Mouse (Mus musculus) liver, postnatal 0 days (tissue): ENCODE results near the gene Clec12a. TPM values are rescaled to one million over a fixed set of nuclear protein-coding genes. Genes with fewer than 3 reads are reported as not detected.
A peak's percentile ranks its signal among the peaks of the same experiment; 100 is the strongest.
"Not testable (repeated sequence)": the region's sequence is repeated elsewhere in the genome, so short reads cannot be mapped to it uniquely, and the experiment has no call there.

Experiments
- ATAC-seq: fragments of 200-750 bp; cut with Nextera tagmentation; 2 replicates; pipeline ENCODE4 v1.8.0; 2017; ENCODE audit warnings: mild to moderate bottlenecking, moderate library complexity
- DNase-seq: peaks from one replicate; pipeline ENCODE4 v3.0.0-alpha.2; 2016
- H3K27ac ChIP-seq: fragments of 300-500 bp; sonication (generic); 2 replicates; pipeline ENCODE4 v1.5.1; 2014; ENCODE audit warnings: antibody characterized with exemption, moderate library complexity, mild to moderate bottlenecking, low read depth
- H3K27me3 ChIP-seq: fragments of 300-500 bp; sonication (generic); 2 replicates; pipeline ENCODE4 v1.6.1; 2014; ENCODE audit warnings: low read length, control low read depth, mixed read lengths; ENCODE audit not compliant: insufficient read depth
- H3K36me3 ChIP-seq: fragments of 300-500 bp; sonication (generic); replicated peaks from 2 replicates; pipeline ENCODE4 v1.6.1; 2014; ENCODE audit warnings: mild to moderate bottlenecking, control low read depth, low read length, moderate library complexity, mixed read lengths; ENCODE audit not compliant: insufficient read depth
- H3K4me1 ChIP-seq: fragments of 300-500 bp; sonication (generic); 2 replicates; pipeline ENCODE4 v1.6.1; 2014; ENCODE audit warnings: antibody characterized with exemption, mild to moderate bottlenecking, control low read depth; ENCODE audit not compliant: insufficient read depth
- H3K4me2 ChIP-seq: fragments of 300-500 bp; sonication (generic); 2 replicates; pipeline ENCODE4 v1.6.1; 2014; ENCODE audit warnings: low read depth, mild to moderate bottlenecking, low read length, moderate library complexity, mixed read lengths
- H3K4me3 ChIP-seq: fragments of 300-500 bp; sonication (generic); 2 replicates; pipeline ENCODE4 v1.5.1; 2014; ENCODE audit warnings: low read depth, low read length
- H3K9ac ChIP-seq: fragments of 300-500 bp; sonication (generic); replicated peaks from 2 replicates; pipeline ENCODE4 v1.6.1; 2014; ENCODE audit warnings: mild to moderate bottlenecking, moderate library complexity
- H3K9me3 ChIP-seq: fragments of 300-500 bp; sonication (generic); 2 replicates; pipeline ENCODE4 v1.6.1; 2016; ENCODE audit warnings: mild to moderate bottlenecking, control low read depth, low read length, mixed read lengths
- CTCF ChIP-seq: sonication (generic); IDR thresholded peaks from 2 replicates; pipeline ENCODE4 v1.5.1; 2016; ENCODE audit warnings: antibody characterized with exemption, low read depth
- EP300 ChIP-seq: IDR thresholded peaks from 2 replicates; pipeline ENCODE4 v1.6.1; 2016; ENCODE audit warnings: antibody characterized with exemption, low read depth, mild to moderate bottlenecking
- WGBS: fragments of 180-500 bp; shearing (Covaris S2); extraction: QIAGEN DNeasy Blood & Tissue Kit; methylation state at CpG from one replicate; pipeline ENCODE4 v1.1.7; 2014; ENCODE audit not compliant: insufficient replicate concordance; 5-methylcytosine and 5-hydroxymethylcytosine counted together
- polyA plus RNA-seq: library from polyadenylated mRNA; unstranded; fragments of >200 nt; fragmentation: Nextera tagmentation; extraction: Ambion mirVana; gene quantifications from 2 replicates; pipeline ENCODE4 v1.2.1, GENCODE M21; 2015

Gene Clec12a
- 14.2 and 14.6 TPM in 2 replicates for polyA plus RNA-seq

DNA sequence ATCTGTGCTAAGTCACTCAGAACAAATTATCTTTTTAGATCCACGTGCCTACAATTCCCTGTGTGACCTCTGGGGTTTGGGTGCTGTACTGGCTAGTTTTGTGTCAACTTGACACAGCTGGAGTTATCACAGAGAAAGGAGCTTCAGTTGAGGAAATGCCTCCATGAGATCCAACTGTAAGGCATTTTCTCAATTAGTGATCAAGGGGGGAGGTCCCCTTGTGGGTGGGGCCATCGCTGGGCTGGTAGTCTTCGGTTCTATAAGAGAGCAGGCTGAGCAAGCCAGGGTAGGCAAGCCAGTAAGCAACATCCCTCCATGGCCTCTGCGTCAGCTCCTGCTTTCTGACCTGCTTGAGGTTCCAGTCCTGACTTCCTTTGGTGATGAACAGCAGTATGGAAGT, at the start of gene Clec12a:
Gene Clec12a, plus strand, starts transcription at position 301 of the 400 bp plus-strand sequence.
- DNase-seq = not testable (repeated sequence)

DNA sequence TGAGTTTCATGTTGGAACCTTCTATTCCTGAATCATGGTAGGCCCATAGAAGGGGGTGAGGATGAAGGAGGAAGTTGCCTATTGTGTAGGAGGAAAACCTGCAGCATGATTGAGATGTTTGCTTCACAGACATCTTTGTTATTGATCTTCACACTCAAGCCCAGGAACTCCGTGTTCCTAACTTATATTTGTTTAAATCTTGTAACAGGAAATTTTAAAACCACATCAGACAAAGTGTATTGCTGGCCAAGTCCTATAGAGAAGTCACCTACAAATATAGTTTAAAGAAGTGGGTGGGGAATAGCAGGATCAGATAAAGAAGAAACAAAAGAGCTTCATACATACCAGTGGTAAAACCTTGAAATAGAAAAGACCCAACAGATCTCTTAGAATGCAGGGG, 38.3 kb upstream of the Clec12a start:
- no peaks in the 10 kb centered on the region for H3K36me3 ChIP-seq
- no peak for DNase-seq
- no peaks in the 10 kb centered on the region for H3K27me3 ChIP-seq
- TF ChIP-seq CTCF = no peak
- TF ChIP-seq EP300 = no peak
- H3K9ac ChIP-seq = no peak overlapping the region
- H3K4me2 ChIP-seq = no peak overlapping the region
- no peak for ATAC-seq
- WGBS = 26% methylated on average over 1 of the region's 1 CpGs
- H3K4me1 ChIP-seq = no peaks in the 10 kb centered on the region
- H3K9me3 ChIP-seq = no peaks in the 10 kb centered on the region
- no peak overlapping the region for H3K4me3 ChIP-seq
- H3K27ac ChIP-seq = no peak overlapping the region

More for the DNA sequence above, at the start of gene Clec12a:
- H3K4me1 ChIP-seq, H3K4me2 ChIP-seq, ATAC-seq, H3K27me3 ChIP-seq, H3K27ac ChIP-seq, H3K9me3 ChIP-seq, H3K4me3 ChIP-seq, H3K36me3 ChIP-seq, H3K9ac ChIP-seq: not testable (repeated sequence)
- 74% methylated on average over 4 of the region's 4 CpGs for WGBS

DNA sequence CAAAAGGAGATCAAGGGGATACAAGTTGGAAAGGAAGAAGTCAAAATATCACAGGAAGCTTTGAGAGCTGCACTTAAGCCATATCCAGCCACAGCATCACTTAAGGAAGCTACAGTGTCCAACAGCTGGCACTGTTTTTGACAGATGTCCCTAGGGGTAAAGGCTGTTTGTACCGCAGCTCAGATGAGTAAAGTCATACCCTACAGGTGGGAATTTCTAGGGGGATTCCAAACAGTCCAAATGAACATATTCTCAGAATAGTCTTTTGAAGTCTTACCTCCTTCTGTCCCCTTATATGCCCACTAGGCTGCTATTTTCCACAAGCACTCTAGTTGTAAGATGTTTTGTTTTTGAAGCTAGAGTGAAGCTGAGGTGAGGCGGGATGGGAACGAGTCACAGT, 30.0 kb upstream of the Clec12a start:
- Histone ChIP-seq H3K4me3 (no peak overlapping the region), H3K36me3 (no peaks in the 10 kb centered on the region), H3K9ac (no peak overlapping the region), H3K27me3 (no peaks in the 10 kb centered on the region), H3K4me1 (no peaks in the 10 kb centered on the region), H3K4me2 (no peak overlapping the region), H3K9me3 (no peaks in the 10 kb centered on the region), H3K27ac (no peak overlapping the region)
- ATAC-seq (no peak), DNase-seq (no peak)
- whole genome bisulfite sequencing = 57% methylated on average over 3 of the region's 3 CpGs
- TF ChIP-seq CTCF = no peak
- no peak for TF ChIP-seq EP300

DNA sequence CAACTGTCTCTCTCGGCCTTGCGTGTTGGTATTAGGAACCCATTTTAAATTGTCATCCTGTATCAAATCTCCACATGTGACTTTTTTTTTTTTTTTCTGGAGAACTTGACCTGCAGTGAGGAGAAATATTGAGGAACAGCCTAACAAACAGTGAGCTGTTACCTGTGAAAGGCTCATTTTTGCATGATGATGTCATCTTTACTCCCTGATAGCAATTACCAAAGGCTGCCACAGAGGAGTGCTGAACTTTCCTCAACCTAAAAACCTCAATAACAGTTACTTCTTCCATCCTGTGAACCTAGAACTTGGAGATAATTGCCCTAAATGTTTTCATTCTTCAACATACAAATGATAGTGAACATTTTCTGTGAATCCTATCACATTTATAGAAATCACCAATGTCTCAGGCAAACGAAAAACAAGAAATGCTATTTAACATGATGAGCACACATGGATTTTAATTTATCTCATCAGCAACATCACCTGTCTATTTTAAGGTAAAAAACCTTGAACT, 27.8 kb upstream of the Clec12a start:
- no peak overlapping the region for H3K9ac ChIP-seq
- no peak overlapping the region for H3K4me2 ChIP-seq
- no peaks in the 10 kb centered on the region for H3K4me1 ChIP-seq
- TF ChIP-seq CTCF (no peak), EP300 (no peak)
- no peaks in the 10 kb centered on the region for H3K27me3 ChIP-seq
- H3K9me3 ChIP-seq = no peaks in the 10 kb centered on the region
- 70% methylated on average over 3 of the region's 3 CpGs for WGBS
- no peak overlapping the region for H3K4me3 ChIP-seq
- DNase-seq (no peak), ATAC-seq (no peak)
- H3K36me3 ChIP-seq = no peaks in the 10 kb centered on the region
- no peak overlapping the region for H3K27ac ChIP-seq

DNA sequence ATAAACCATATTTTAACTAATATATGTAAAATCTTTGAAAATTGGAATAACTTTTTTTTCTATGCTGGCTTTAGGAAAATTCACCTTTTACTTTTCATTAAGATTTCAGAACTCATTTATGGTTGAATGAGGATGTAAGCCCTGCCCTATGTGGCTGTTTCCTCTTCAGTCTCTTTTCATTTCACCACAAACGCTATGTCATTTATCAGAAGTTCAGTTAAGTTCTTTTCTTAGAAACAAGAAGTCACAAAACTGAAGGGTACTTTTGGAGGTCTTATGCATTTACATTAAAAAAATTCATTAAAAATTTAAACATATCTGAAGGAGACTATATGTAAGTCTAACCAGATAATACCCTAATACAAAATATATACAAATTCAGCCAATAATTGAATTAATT, 26.8 kb upstream of the Clec12a start:
- TF ChIP-seq EP300 = no peak
- no peak for TF ChIP-seq CTCF
- DNase-seq (no peak), ATAC-seq (no peak)
- H3K9ac ChIP-seq = no peak overlapping the region
- no peak overlapping the region for H3K27ac ChIP-seq
- 27% methylated on average over 1 of the region's 1 CpGs for WGBS
- H3K9me3 ChIP-seq = no peaks in the 10 kb centered on the region
- H3K4me1 ChIP-seq = no peaks in the 10 kb centered on the region
- no peaks in the 10 kb centered on the region for H3K27me3 ChIP-seq
- no peaks in the 10 kb centered on the region for H3K36me3 ChIP-seq
- no peak overlapping the region for H3K4me3 ChIP-seq
- no peak overlapping the region for H3K4me2 ChIP-seq

DNA sequence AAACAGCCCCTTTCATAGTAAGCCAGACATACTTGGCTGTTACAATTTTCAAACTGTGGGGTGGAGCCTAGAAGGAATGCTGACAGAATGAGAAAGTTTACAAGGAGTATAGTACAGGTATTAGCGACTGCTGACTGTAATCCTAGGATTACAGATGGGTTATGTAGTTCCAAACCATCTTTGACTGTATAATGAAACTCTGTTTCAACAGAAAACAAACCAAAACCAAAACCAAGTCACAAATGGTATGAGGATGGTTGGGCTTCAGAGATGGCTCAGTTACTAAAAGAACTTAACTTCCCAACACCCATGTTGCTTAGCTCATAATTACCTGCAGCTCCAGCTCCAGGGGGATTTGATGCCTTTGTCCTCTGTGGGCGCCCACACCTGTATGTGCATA, 26.0 kb upstream of the Clec12a start:
- Histone ChIP-seq H3K9ac (no peak overlapping the region), H3K36me3 (no peaks in the 10 kb centered on the region), H3K4me2 (no peak overlapping the region), H3K4me3 (no peak overlapping the region), H3K27me3 (no peaks in the 10 kb centered on the region), H3K4me1 (no peaks in the 10 kb centered on the region), H3K27ac (no peak overlapping the region), H3K9me3 (no peaks in the 10 kb centered on the region)
- 71% methylated on average over 2 of the region's 2 CpGs for WGBS
- no peak for TF ChIP-seq EP300
- TF ChIP-seq CTCF = no peak
- DNase-seq = no peak
- no peak for ATAC-seq

DNA sequence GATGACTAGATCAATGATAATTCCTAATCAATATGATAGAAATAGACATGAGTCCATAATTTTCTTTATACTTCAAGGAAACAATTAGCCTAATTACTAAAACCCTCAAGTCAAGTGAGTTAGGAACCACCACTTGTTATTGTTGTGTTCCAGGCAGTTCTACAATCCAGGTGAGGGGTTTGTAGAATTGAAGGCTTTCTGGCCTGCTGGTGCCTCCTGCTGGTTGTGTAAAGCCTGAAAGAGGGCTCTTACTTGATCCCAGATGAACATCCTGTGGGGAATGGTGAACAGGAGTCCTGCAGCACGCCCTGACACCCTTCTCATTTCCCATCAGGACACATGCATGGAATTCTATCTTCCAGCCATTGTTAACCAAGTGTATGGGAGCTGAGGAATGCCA, 24.1 kb upstream of the Clec12a start:
- Histone ChIP-seq H3K27ac (no peak overlapping the region), H3K36me3 (no peaks in the 10 kb centered on the region), H3K4me2 (no peak overlapping the region), H3K9me3 (no peaks in the 10 kb centered on the region), H3K4me3 (no peak overlapping the region), H3K4me1 (no peaks in the 10 kb centered on the region), H3K9ac (no peak overlapping the region), H3K27me3 (no peaks in the 10 kb centered on the region)
- WGBS = 26% methylated on average over 1 of the region's 1 CpGs
- TF ChIP-seq EP300 = no peak
- TF ChIP-seq CTCF = peak; percentile 45
- DNase-seq = no peak
- ATAC-seq = no peak
